In the genomic region with DNA sequence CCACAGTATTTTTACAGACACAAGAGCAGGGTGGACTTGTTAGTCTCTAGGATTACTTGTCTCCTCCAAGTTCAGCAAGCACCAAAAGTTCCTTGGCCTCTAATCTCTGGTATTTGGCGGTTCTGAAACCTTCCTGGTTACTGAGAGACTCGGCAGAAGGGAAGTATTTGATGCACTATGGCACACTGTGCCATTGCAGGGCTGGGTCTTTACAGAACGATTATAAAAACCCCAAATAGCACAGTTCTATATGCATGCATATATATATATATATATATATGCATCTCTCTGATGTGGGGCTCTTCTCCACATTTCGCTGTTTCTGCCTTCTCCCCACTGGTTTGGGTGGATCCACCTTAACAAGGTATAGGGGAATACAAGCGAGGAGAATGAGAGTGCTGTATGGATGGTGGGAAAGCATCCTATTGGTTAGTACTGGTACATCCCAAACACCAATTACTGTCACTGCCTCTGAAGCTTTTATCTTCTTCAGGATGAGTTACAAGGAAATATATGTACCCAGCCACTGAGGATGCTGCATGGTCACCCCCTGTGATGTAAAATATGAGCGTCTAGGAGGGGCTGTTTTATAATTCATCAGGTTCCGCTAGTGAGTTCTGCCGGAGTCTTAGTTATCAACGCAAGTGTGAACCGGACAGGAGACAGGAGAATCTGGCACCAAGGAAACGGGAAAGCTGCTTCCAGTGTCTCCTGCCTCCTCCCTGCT, we compare ENCODE assay signal across 10 mouse cellular contexts.
DNase-seq lines count a peak whose midpoint lies in the region; ATAC-seq and TF ChIP-seq lines count a peak whose summit lies in the region.
"Had no signal": no experiment of that assay in that cellular context is flagged by ENCODE, and none has a peak within 500 bp of the region (broad histone marks: within the 10 kb centered on the region; RNA-seq: fewer than 3 reads in every experiment).

No protein-coding gene starts in this region.

- H3K27ac ChIP-seq in intestine, embryonic 14.5 days (ENCODE audit: low read depth): no peak overlapping the region
- no peak overlapping the region for H3K27ac ChIP-seq in intestine, postnatal 0 days (ENCODE audit: low read depth, low read length)
- H3K27ac ChIP-seq in embryonic facial prominence, embryonic 11.5 days (replicated peaks; ENCODE audit: low read depth, low read length): no peak overlapping the region; the same call in 1 of the 2 replicates
- H3K27ac ChIP-seq in hindbrain, postnatal 0 days: peak overlapping the region; percentile 68; the same call in 1 of the 2 replicates
- H3K27ac ChIP-seq in neural tube, embryonic 14.5 days (ENCODE audit: low read depth, low read length): peak overlapping the region; percentile 65

- H3K4me3 ChIP-seq in intestine, embryonic 14.5 days (ENCODE audit: low read depth, low read length): no peak overlapping the region
- no peak overlapping the region for H3K4me3 ChIP-seq in intestine, postnatal 0 days (ENCODE audit: low read depth, low read length)
- H3K4me3 ChIP-seq in embryonic facial prominence, embryonic 11.5 days (ENCODE audit: low read depth, low read length): no peak overlapping the region
- peak overlapping the region; percentile 43 for H3K4me3 ChIP-seq in hindbrain, postnatal 0 days (ENCODE audit: low read length)
- H3K4me3 ChIP-seq in neural tube, embryonic 14.5 days (ENCODE audit: low read depth, low read length): peak overlapping the region; percentile 46

- no peaks in the 10 kb centered on the region for H3K9me3 ChIP-seq in intestine, embryonic 14.5 days (ENCODE audit: control insufficient read depth, low read length)
- H3K9me3 ChIP-seq in intestine, postnatal 0 days (ENCODE audit: control insufficient read depth): no peaks in the 10 kb centered on the region
- no peaks in the 10 kb centered on the region for H3K9me3 ChIP-seq in embryonic facial prominence, embryonic 11.5 days (replicated peaks; ENCODE audit: control insufficient read depth, low read length)
- H3K9me3 ChIP-seq in hindbrain, postnatal 0 days (ENCODE audit: low read length): no peaks in the 10 kb centered on the region
- H3K9me3 ChIP-seq in neural tube, embryonic 14.5 days (ENCODE audit: control insufficient read depth, low read length): no peaks in the 10 kb centered on the region

- 62% methylated on average over 11 of the region's 11 CpGs for WGBS in intestine, embryonic 14.5 days
- 70% methylated on average over 11 of the region's 11 CpGs for WGBS in intestine, postnatal 0 days
- WGBS in embryonic facial prominence, embryonic 11.5 days: 77% methylated on average over 11 of the region's 11 CpGs
- WGBS in hindbrain, postnatal 0 days: 21% methylated on average over 11 of the region's 11 CpGs
- WGBS in neural tube, embryonic 14.5 days: 39% methylated on average over 11 of the region's 11 CpGs

- H3K9ac ChIP-seq in intestine, embryonic 14.5 days (ENCODE audit: low read length): no peak overlapping the region
- no peak overlapping the region for H3K9ac ChIP-seq in intestine, postnatal 0 days (ENCODE audit: low read depth, low read length)
- H3K9ac ChIP-seq in embryonic facial prominence, embryonic 11.5 days (replicated peaks; ENCODE audit: low read length): peak overlapping the region; percentile 32; the same call in 1 of the 2 replicates
- H3K9ac ChIP-seq in hindbrain, postnatal 0 days (replicated peaks; ENCODE audit: low read length): peak overlapping the region; percentile 46
- H3K9ac ChIP-seq in neural tube, embryonic 14.5 days (replicated peaks; ENCODE audit: low read depth, low read length): peak overlapping the region; percentile 57
- H3K9ac ChIP-seq: liver, postnatal 0 days had no signal

- ATAC-seq in intestine, embryonic 14.5 days (replicated peaks; ENCODE audit: low FRiP score, low TSS enrichment, low read depth): no peak
- ATAC-seq in intestine, postnatal 0 days: no peak
- ATAC-seq in embryonic facial prominence, embryonic 11.5 days (replicated peaks; ENCODE audit: insufficient number of reproducible peaks, low FRiP score, low TSS enrichment, low read depth): no peak
- ATAC-seq in hindbrain, postnatal 0 days: peak; percentile 94
- peak; percentile 92 for ATAC-seq in neural tube, embryonic 14.5 days (ENCODE audit: low read depth)
- no peak for ATAC-seq in erythroblast, adult 5-6 weeks (replicated peaks; ENCODE audit: low FRiP score, poor library complexity, severe bottlenecking)
- ATAC-seq: liver, postnatal 0 days had no signal

- H3K36me3 ChIP-seq in intestine, embryonic 14.5 days (ENCODE audit: control insufficient read depth, insufficient read depth, low read length): no peaks in the 10 kb centered on the region
- no peaks in the 10 kb centered on the region for H3K36me3 ChIP-seq in intestine, postnatal 0 days (ENCODE audit: control insufficient read depth, insufficient read depth)
- H3K36me3 ChIP-seq in embryonic facial prominence, embryonic 11.5 days (replicated peaks; ENCODE audit: control insufficient read depth, insufficient read depth, low read depth, low read length): no peaks in the 10 kb centered on the region
- H3K36me3 ChIP-seq in hindbrain, postnatal 0 days (ENCODE audit: insufficient read depth, low read length): no peaks in the 10 kb centered on the region
- H3K36me3 ChIP-seq in neural tube, embryonic 14.5 days (ENCODE audit: control insufficient read depth, insufficient read depth, low read length): no peaks in the 10 kb centered on the region

- H3K4me2 ChIP-seq in intestine, embryonic 14.5 days (ENCODE audit: low read length): peak overlapping the region; percentile 32; the same call in 1 of the 2 replicates
- H3K4me2 ChIP-seq in intestine, postnatal 0 days (replicated peaks; ENCODE audit: low read depth): no peak overlapping the region
- H3K4me2 ChIP-seq in embryonic facial prominence, embryonic 11.5 days (ENCODE audit: low read depth, low read length): no peak overlapping the region; the same call in 1 of the 2 replicates
- peak overlapping the region; percentile 58 for H3K4me2 ChIP-seq in hindbrain, postnatal 0 days (ENCODE audit: low read depth, low read length)
- peak overlapping the region; percentile 63 for H3K4me2 ChIP-seq in neural tube, embryonic 14.5 days (ENCODE audit: low read depth, low read length)

- no peak for TF ChIP-seq CTCF in intestine, postnatal 0 days (IDR thresholded peaks at IDR 0.05; ENCODE audit: low read depth)
- no peak for TF ChIP-seq CTCF in hindbrain, postnatal 0 days (IDR thresholded peaks at IDR 0.05; ENCODE audit: low read depth)

- no peak for DNase-seq in intestine, embryonic 14.5 days (ENCODE audit: low spot score)
- no peak for DNase-seq in embryonic facial prominence, embryonic 11.5 days (ENCODE audit: low spot score)
- peak; percentile 66 for DNase-seq in hindbrain, postnatal 0 days (ENCODE audit: low spot score)
- DNase-seq in thymus, postnatal 4 days: no peak
- no peak for DNase-seq in B cell, adult 2 months
- DNase-seq: kidney, adult 8-10 months; liver, postnatal 0 days had no signal

- no peaks in the 10 kb centered on the region for H3K27me3 ChIP-seq in intestine, embryonic 14.5 days (replicated peaks; ENCODE audit: control insufficient read depth, insufficient read depth, low read length)
- H3K27me3 ChIP-seq in intestine, postnatal 0 days (replicated peaks; ENCODE audit: control insufficient read depth, insufficient read depth, low read length): no peaks in the 10 kb centered on the region
- H3K27me3 ChIP-seq in embryonic facial prominence, embryonic 11.5 days (ENCODE audit: control insufficient read depth, insufficient read depth, low read length): no peaks in the 10 kb centered on the region
- no peaks in the 10 kb centered on the region for H3K27me3 ChIP-seq in hindbrain, postnatal 0 days (ENCODE audit: insufficient read depth, low read length)
- H3K27me3 ChIP-seq in neural tube, embryonic 14.5 days (ENCODE audit: control insufficient read depth, insufficient read depth, low read length): no peaks in the 10 kb centered on the region

- no peaks in the 10 kb centered on the region for H3K4me1 ChIP-seq in intestine, embryonic 14.5 days (replicated peaks; ENCODE audit: control insufficient read depth, insufficient read depth, low read length)
- H3K4me1 ChIP-seq in intestine, postnatal 0 days (replicated peaks; ENCODE audit: control insufficient read depth, insufficient read depth, low read length): no peaks in the 10 kb centered on the region
- no peaks in the 10 kb centered on the region for H3K4me1 ChIP-seq in embryonic facial prominence, embryonic 11.5 days (ENCODE audit: control insufficient read depth, insufficient read depth, low read length)
- H3K4me1 ChIP-seq in hindbrain, postnatal 0 days (ENCODE audit: insufficient read depth, low read length): no peaks in the 10 kb centered on the region
- H3K4me1 ChIP-seq in neural tube, embryonic 14.5 days (ENCODE audit: control insufficient read depth, insufficient read depth, low read length): peaks cover 3% of the 10 kb centered on the region; the same call in 1 of the 2 replicates

Comparison
In these comparisons a context has a peak if more than half of its experiments do, and no peak if none do; other contexts are left out.
1. H3K4me2 ChIP-seq: peak in intestine, embryonic 14.5 days (single experiment), hindbrain, postnatal 0 days (single experiment) and neural tube, embryonic 14.5 days (single experiment); none in intestine, postnatal 0 days (single experiment) and embryonic facial prominence, embryonic 11.5 days (single experiment).
2. ATAC-seq: peak in hindbrain, postnatal 0 days (single experiment) and neural tube, embryonic 14.5 days (single experiment); none in intestine, embryonic 14.5 days (single experiment), intestine, postnatal 0 days (single experiment), embryonic facial prominence, embryonic 11.5 days (single experiment) and erythroblast, adult 5-6 weeks (single experiment).
3. H3K27ac ChIP-seq: peak in hindbrain, postnatal 0 days (single experiment) and neural tube, embryonic 14.5 days (single experiment); none in intestine, embryonic 14.5 days (single experiment), intestine, postnatal 0 days (single experiment) and embryonic facial prominence, embryonic 11.5 days (single experiment).
4. H3K4me3 ChIP-seq: peak in hindbrain, postnatal 0 days (single experiment) and neural tube, embryonic 14.5 days (single experiment); none in intestine, embryonic 14.5 days (single experiment), intestine, postnatal 0 days (single experiment) and embryonic facial prominence, embryonic 11.5 days (single experiment).
5. H3K9ac ChIP-seq: peak in embryonic facial prominence, embryonic 11.5 days (single experiment), hindbrain, postnatal 0 days (single experiment) and neural tube, embryonic 14.5 days (single experiment); none in intestine, embryonic 14.5 days (single experiment) and intestine, postnatal 0 days (single experiment).